8 mouse cellular contexts compared by ENCODE assay signal in the genomic region with DNA sequence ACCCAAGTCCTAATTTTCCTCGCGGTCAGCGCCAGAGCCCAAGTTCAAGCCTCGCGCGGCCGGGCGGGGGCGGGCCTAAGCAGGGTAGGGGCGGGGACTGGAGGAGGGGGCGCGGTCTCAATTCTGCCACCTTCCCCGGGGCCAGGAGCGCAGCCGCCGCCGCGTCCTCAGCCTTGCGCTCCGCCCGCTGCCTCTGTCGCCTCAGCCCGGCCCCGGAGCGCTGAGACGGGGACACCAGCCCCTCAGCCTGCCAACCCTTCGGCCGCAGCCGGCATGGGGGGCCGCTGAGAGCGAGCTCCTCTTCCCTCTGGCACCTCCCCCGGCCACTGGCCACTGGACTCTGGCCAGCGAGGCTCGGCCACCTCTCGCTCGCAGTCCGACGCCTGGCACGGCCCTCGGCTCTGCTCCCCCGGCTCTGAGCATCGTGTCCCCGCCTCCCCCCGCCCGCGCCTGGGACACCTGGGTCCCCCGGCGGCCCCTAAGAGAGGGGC. TPM values are rescaled to one million over a fixed set of nuclear protein-coding genes. Genes with fewer than 3 reads are reported as not detected.
DNase-seq lines count a peak whose midpoint lies in the region; ATAC-seq lines count a peak whose summit lies in the region.

A gene (plus strand): TSS at position 135 of the 491 bp plus-strand sequence.

- peak within 1 kb of the TSS; percentile 84 for H3K27ac ChIP-seq in hindbrain, embryonic 16.5 days (ENCODE audit: low read depth, low read length)

- peak within 1 kb of the TSS; percentile 95 for H3K9ac ChIP-seq in hindbrain, embryonic 16.5 days (ENCODE audit: low read depth, low read length)

- no peaks in the 10 kb centered on the region for H3K27me3 ChIP-seq in hindbrain, embryonic 16.5 days (replicated peaks; ENCODE audit: control insufficient read depth, insufficient read depth, low read length)

- 0% methylated on average over 32 of the region's 48 CpGs for WGBS in hindbrain, embryonic 16.5 days

- H3K4me3 ChIP-seq in hindbrain, embryonic 16.5 days (ENCODE audit: low read length), result peak within 1 kb of the TSS; percentile 75

- DNase-seq in cerebellum, postnatal 36 days, result peak; percentile 81 to 86
- DNase-seq in gastrocnemius, adult 18-20 months (ENCODE audit: low spot score), result peak; percentile 78
- DNase-seq in left cerebral cortex, adult 8-10 months (ENCODE audit: low spot score in 2 of 2), result peak; percentile 58 to 72
- DNase-seq in right cerebral cortex, postnatal 10 days (ENCODE audit: low spot score in 2 of 2), result peak; percentile 88 to 89
- DNase-seq in urinary bladder, postnatal 36 days (ENCODE audit: low spot score in 2 of 2), result peak; percentile 79 to 83

- H3K4me1 ChIP-seq in hindbrain, embryonic 16.5 days (ENCODE audit: control insufficient read depth, insufficient read depth, low read depth, low read length), result peaks cover 25% of the 10 kb centered on the region

- peaks cover 15% of the 10 kb centered on the region for H3K36me3 ChIP-seq in hindbrain, embryonic 16.5 days (ENCODE audit: control insufficient read depth, insufficient read depth, low read length)

- peak; percentile 81 for ATAC-seq in activated CD4-positive, CD25-positive, alpha-beta regulatory T cell, adult 4 months
- peak; percentile 93 for ATAC-seq in hindbrain, embryonic 16.5 days
- ATAC-seq in megakaryocyte progenitor cell, adult 5-6 weeks (replicated peaks; ENCODE audit: poor library complexity), result peak; percentile 97

- H3K4me2 ChIP-seq in hindbrain, embryonic 16.5 days (ENCODE audit: low read length), result peak within 1 kb of the TSS; percentile 92

- H3K9me3 ChIP-seq in hindbrain, embryonic 16.5 days (ENCODE audit: control insufficient read depth, low read length), result no peaks in the 10 kb centered on the region

RNA-seq across cellular contexts. Expression of the gene that starts here (rescaled TPM):
- under 1 TPM in 1 of 2 experiments, not detected in 1; 0.15 TPM for polyA plus RNA-seq in activated CD4-positive, CD25-positive, alpha-beta regulatory T cell, adult 4 months (2017; shearing (Covaris generic))
- under 1 TPM; 0.09 to 0.14 TPM for total RNA-seq in gastrocnemius, adult 18-20 months (2021)
- 11.6 and 13.0 TPM in 2 replicates for polyA plus RNA-seq in hindbrain, embryonic 16.5 days (2015; fragmentation: Nextera tagmentation; extraction: Ambion mirVana)
- total RNA-seq in left cerebral cortex, adult 8-10 months (2022), result 100 to 1,000 TPM; 130 to 140 (median 139) TPM
- 0.24 and 1.8 TPM in 2 replicates for total RNA-seq in megakaryocyte progenitor cell, adult 5-6 weeks (2015)
- not detected in 2 replicates for total RNA-seq in megakaryocyte progenitor cell, adult 5-6 weeks (2017)

Comparison
In these comparisons a context has a peak if more than half of its experiments do, and no peak if none do; other contexts are left out.
1. Peak in every context shown above with its lines: DNase-seq, ATAC-seq, H3K4me3 ChIP-seq and H3K27ac ChIP-seq.
2. RNA of the gene that starts here (total RNA-seq): 130 to 140 TPM in left cerebral cortex, adult 8-10 months; 0.24 to 1.8 TPM in megakaryocyte progenitor cell, adult 5-6 weeks and 0.09 to 0.14 TPM in gastrocnemius, adult 18-20 months; every median in the first group is over 10 times any median in the second.
3. RNA of the gene that starts here (polyA plus RNA-seq): 11.6 to 13.0 TPM in hindbrain, embryonic 16.5 days; 0.15 TPM in activated CD4-positive, CD25-positive, alpha-beta regulatory T cell, adult 4 months; every median in the first group is over 10 times any median in the second.
4. Peak in ATAC-seq in activated CD4-positive, CD25-positive, alpha-beta regulatory T cell, adult 4 months; RNA of the gene not detected or under 1 TPM.
5. Peak in DNase-seq in gastrocnemius, adult 18-20 months; RNA of the gene not detected or under 1 TPM.